Mouse (Mus musculus) gastrocnemius, adult 18-20 months (tissue): ENCODE measurements around the gene Entr1. TPM values are rescaled to one million over a fixed set of nuclear protein-coding genes. Genes with fewer than 3 reads are reported as not detected.

Experiments
- DNase-seq: peaks from one replicate; pipeline ENCODE4 v3.0.0; 2021; ENCODE audit warnings: low spot score
- total RNA-seq, 2 experiments: library from RNA; stranded (reverse); gene quantifications; 2 replicates each; pipeline ENCODE4 v1.2.3; 2021

The Entr1 gene
- total RNA-seq, 2 experiments from 2014 or later: 24.3 to 25.6 TPM

- DNase-seq: peak; percentile 94
Measured at GRCm38 (mm10) chr2:26351358-26352290, 37.5 kb downstream of the Entr1 start, which contains the start of gene Dnlz. Dnlz (minus strand) TSS chr2:26352110.

DNA sequence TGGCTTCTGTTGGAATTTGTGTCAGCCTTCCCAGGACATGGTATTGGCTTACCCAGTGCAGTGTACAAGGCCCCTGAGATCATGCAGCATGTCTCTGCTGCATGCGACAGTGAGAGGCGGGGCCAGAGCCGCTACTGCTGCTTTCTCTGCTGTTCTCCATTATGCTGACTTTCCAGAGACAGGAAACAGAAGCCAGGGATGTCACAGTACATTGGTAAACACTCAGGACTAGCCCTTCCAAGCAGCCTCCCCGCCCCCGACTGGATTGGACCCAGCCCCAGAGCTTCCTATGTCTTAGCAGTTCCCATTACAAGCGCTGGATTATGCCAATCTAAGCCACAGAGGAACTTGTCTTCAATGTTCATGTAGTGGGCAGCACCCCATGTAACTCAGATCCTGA is 40.9 kb downstream of the Entr1 start:
- no peak for DNase-seq

DNA sequence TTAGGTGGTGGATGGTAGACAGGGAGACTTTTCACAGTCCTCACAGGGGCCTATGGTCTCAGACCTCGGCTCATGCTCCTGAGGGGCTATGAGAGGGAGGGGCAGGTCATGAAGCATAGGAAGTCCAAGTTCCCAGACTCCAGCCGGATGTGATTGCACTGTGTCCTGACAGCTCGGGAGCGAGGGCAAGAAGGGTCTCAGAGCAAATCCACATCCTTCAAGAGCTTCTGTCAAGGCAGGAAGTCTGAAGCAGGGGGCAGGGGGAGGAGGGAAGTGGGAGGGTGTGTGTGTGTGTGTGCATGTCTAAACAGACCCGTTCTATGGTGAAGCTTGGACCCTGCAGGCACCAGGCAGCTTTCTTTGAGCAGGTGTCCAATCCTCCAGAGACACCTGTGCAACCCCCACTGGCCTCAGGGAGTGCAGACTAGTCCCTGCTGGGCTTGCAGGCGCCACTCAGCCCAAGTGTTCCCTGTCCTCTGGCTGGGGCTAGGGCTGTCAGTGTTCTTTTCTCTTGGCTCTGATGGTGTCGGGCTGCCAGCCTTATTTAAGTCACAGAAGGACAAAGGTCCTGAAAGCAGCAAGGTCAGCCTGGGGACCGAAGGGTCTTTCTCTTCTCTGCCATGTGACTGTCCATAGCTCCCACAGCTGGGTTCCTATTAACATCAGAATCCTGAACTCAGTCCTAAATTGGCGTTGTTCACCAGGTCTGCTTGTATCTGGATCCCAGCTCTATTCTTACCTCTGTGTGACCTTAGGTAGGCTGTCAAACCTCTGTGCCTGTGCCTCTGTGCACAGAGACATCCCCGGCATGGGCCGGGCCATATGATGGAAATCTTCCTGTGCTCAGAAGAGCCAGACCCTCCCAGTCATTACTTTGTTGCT is 46.3 kb downstream of the Entr1 start:
- no peak for DNase-seq

GRCm38 (mm10) chr2:26342044-26342443 is 47.1 kb downstream of the Entr1 start:
- DNase-seq: peak; percentile 54

DNA sequence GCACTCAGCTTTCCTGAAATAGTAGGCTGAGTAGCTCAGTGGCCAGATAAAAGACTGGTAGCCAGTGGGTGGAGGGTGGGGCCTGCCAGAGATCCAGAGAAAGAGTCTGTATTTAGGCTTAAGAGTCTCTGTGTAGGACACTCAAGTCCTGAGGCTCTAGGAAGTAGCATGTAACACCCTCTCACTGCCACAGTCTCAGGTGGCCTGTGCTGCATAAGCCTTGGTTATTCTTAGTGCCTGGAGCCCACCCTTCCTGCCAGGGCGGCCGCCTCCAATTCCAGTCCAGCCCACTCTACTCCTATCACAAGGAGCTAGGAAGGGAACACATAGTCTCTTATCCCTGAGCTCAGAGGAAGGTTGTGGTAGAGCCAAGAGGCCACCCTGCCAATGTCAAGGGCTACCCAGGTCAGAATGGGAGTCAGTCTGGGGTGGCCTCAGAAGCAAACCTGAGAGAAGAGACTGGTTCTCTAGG is 47.6 kb downstream of the Entr1 start:
- no peak for DNase-seq

DNA sequence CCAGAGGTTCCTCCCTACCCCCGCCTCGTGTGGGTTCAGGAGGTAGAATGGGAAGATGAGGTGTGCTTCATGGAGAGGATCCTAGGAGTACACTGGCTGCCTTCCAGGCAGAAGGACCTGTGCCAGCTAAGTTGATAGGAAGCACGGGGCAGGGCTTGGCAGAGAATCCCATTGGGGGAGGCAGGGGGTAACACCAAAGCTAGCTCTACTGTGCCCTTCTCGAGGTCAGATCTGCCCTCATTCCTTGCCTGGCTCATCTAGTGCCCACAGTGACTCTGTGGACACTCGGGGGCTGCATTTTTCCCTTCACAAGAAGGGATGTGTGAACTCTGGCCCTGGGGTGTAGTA is 49.9 kb downstream of the Entr1 start:
- no peak for DNase-seq

- DNase-seq: no peak
Measured at GRCm38 (mm10) chr2:26338302-26339203, 50.6 kb downstream of the Entr1 start.

Other genes starting within 250 kb of the Entr1 start
- not detected for gene Lhx3, start 181.0 kb downstream of the Entr1 start, total RNA-seq
- gene Qsox2, start 151.8 kb downstream of the Entr1 start, total RNA-seq: 1 to 10 TPM; 3.5 to 3.8 TPM
- not detected for gene Ccdc187, start 94.8 kb downstream of the Entr1 start, total RNA-seq
- gene Gpsm1, start 73.8 kb downstream of the Entr1 start, total RNA-seq: 1 to 10 TPM; 1.6 to 2.3 TPM
- 10 to 100 TPM; 21.3 to 23.0 TPM for gene Dnlz, start 37.2 kb downstream of the Entr1 start, total RNA-seq
- under 1 TPM; 0.47 to 0.82 TPM for gene Card9, start 28.4 kb downstream of the Entr1 start, total RNA-seq
- 1 to 10 TPM; 4.2 to 6.5 TPM for gene Snapc4, start 8.7 kb downstream of the Entr1 start, total RNA-seq
- gene Pmpca, start within 50 bp of the Entr1 start, total RNA-seq: 100 to 1,000 TPM; 131 to 133 TPM
- gene Inpp5e, start 19.9 kb upstream of the Entr1 start, total RNA-seq: 1 to 10 TPM; 8.6 to 9.2 TPM
- gene Sec16a, start 55.9 kb upstream of the Entr1 start, total RNA-seq: 10 to 100 TPM; 23.5 to 24.8 TPM
- gene Notch1, start 127.3 kb upstream of the Entr1 start, total RNA-seq: 10 to 100 TPM in 1 of 2 experiments, 1 to 10 TPM in 1; 6.1 to 10.0 TPM
- gene Egfl7, start 190.7 kb upstream of the Entr1 start, total RNA-seq: 10 to 100 TPM; 19.6 to 34.7 TPM
- gene Gm20532, start 197.3 kb upstream of the Entr1 start, total RNA-seq: not detected
- gene Agpat2, start 215.1 kb upstream of the Entr1 start, total RNA-seq: 1 to 10 TPM; 6.3 to 7.5 TPM
- 1 to 10 TPM; 1.9 TPM for gene Fam69b, start 239.1 kb upstream of the Entr1 start, total RNA-seq